Mouse (Mus musculus): ENCODE measurements around the gene Gal.

The Gal gene

GRCm38 (mm10) chr19:3414268-3414733 is at the start of gene Gal:
Gal (minus strand) TSS chr19:3414544.
- DNase-seq (ENCODE audit: low read depth) = no peak

- DNase-seq (ENCODE audit: low read depth) = no peak
These were observed 45.6 kb upstream of the Gal start for GRCm38 (mm10) chr19:3459986-3460385.

- no peak for DNase-seq (ENCODE audit: low read depth)
These were observed 44.2 kb upstream of the Gal start for GRCm38 (mm10) chr19:3458331-3459099.

- DNase-seq (ENCODE audit: low read depth) = no peak
These were observed 43.4 kb upstream of the Gal start for GRCm38 (mm10) chr19:3457700-3458099.

GRCm38 (mm10) chr19:3451649-3452048 is 37.3 kb upstream of the Gal start:
- DNase-seq (ENCODE audit: low read depth) = no peak

- peak; percentile 87 for DNase-seq (ENCODE audit: low read depth)
These were observed 36.8 kb upstream of the Gal start for GRCm38 (mm10) chr19:3451170-3451569.

GRCm38 (mm10) chr19:3450714-3451113 is 36.4 kb upstream of the Gal start:
- DNase-seq (ENCODE audit: low read depth) = no peak

- DNase-seq (ENCODE audit: low read depth) = peak; percentile 32
These were observed 34.9 kb upstream of the Gal start for GRCm38 (mm10) chr19:3449248-3449647.

GRCm38 (mm10) chr19:3447348-3447747 is 33.0 kb upstream of the Gal start:
- no peak for DNase-seq (ENCODE audit: low read depth)

- DNase-seq (ENCODE audit: low read depth) = no peak
These were observed 26.7 kb upstream of the Gal start for GRCm38 (mm10) chr19:3441092-3441491.

- no peak for DNase-seq (ENCODE audit: low read depth)
These were observed 26.3 kb upstream of the Gal start for GRCm38 (mm10) chr19:3440667-3441066.

GRCm38 (mm10) chr19:3437980-3438379 is 23.6 kb upstream of the Gal start:
- DNase-seq (ENCODE audit: low read depth) = peak; percentile 58

- DNase-seq (ENCODE audit: low read depth) = peak; percentile 46
These were observed 22.5 kb upstream of the Gal start for GRCm38 (mm10) chr19:3436840-3437239.

- no peak for DNase-seq (ENCODE audit: low read depth)
These were observed 21.5 kb upstream of the Gal start for GRCm38 (mm10) chr19:3435824-3436223.

GRCm38 (mm10) chr19:3434641-3435040 is 20.3 kb upstream of the Gal start:
- no peak for DNase-seq (ENCODE audit: low read depth)

- DNase-seq (ENCODE audit: low read depth) = no peak
These were observed 19.8 kb upstream of the Gal start for GRCm38 (mm10) chr19:3434124-3434523.

- no peak for DNase-seq (ENCODE audit: low read depth)
These were observed 17.6 kb upstream of the Gal start for GRCm38 (mm10) chr19:3431969-3432368.

- DNase-seq (ENCODE audit: low read depth) = no peak
These were observed 16.7 kb upstream of the Gal start for GRCm38 (mm10) chr19:3431066-3431465.

GRCm38 (mm10) chr19:3429156-3429816 is 14.9 kb upstream of the Gal start:
- DNase-seq (ENCODE audit: low read depth) = peak; percentile 34

GRCm38 (mm10) chr19:3428057-3428830 is 13.9 kb upstream of the Gal start:
- DNase-seq (ENCODE audit: low read depth) = no peak

GRCm38 (mm10) chr19:3424214-3424613 is 9.9 kb upstream of the Gal start:
- no peak for DNase-seq (ENCODE audit: low read depth)

- no peak for DNase-seq (ENCODE audit: low read depth)
These were observed 8.6 kb upstream of the Gal start for GRCm38 (mm10) chr19:3422981-3423380.

- no peak for DNase-seq (ENCODE audit: low read depth)
These were observed 8.1 kb upstream of the Gal start for GRCm38 (mm10) chr19:3422488-3422887.

Data from NIH3T3 (cell line).